Mouse (Mus musculus) brain, embryonic 14.5 days (tissue): ENCODE data around the gene Ankrd50.

ENCODE experiments used
- CTCF ChIP-seq: fragments of 200-500 bp; IDR thresholded peaks from 2 replicates; pipeline ENCODE4 v1.5.1; 2012; ENCODE audit warnings: inconsistent platforms, mild to moderate bottlenecking, moderate library complexity, borderline replicate concordance; ENCODE audit not compliant: insufficient read depth, insufficient read length; ENCODE audit errors: extremely low read depth
- POLR2A ChIP-seq: fragments of 200-500 bp; IDR thresholded peaks from 2 replicates; pipeline ENCODE4 v1.6.1; 2012; ENCODE audit warnings: mild to moderate bottlenecking, inconsistent platforms, borderline replicate concordance; ENCODE audit not compliant: poor library complexity, insufficient read depth, insufficient read length, severe bottlenecking; ENCODE audit errors: extremely low read depth

DNA sequence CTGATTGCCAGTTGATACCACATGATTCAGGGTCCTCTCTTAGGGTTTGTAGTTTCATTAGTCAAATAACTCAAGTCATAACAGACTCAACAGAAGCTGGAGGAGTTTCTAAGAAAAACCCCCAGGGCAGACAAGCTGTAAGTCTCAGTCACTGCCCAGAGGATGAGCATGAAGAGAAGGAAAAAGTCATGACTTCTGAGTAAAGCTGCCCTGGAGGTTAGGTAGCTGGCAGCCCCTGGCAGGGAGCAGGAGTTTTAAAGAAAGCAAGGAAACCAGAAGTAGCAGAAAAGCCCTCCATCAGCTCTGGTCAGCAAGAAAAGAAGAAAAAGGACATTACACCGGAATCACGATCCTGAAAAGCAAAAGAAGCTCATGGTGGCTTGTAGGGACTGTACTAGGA is 50.2 kb downstream of the Ankrd50 start:
- TF ChIP-seq POLR2A (no peak), CTCF (no peak)
